Mouse (Mus musculus): ENCODE data around the gene Cd151. TPM values are rescaled to one million over a fixed set of nuclear protein-coding genes. Genes with fewer than 3 reads are reported as not detected.

Cd151 gene
- polyA plus RNA-seq, 1 experiment from 2014 or later, result 44.3 TPM

GRCm38 (mm10) chr7:141451928-141452327 lies 15.3 kb upstream of the Cd151 start:
- ATAC-seq (ENCODE audit: insufficient read depth, low FRiP score, low TSS enrichment), result no peak
- Histone ChIP-seq H3K27ac (ENCODE audit: low read depth, low read length) (no peak overlapping the region), H3K4me3 (ENCODE audit: low read depth, low read length) (no peak overlapping the region), H3K4me2 (ENCODE audit: low read depth) (no peak overlapping the region), H3K4me1 (ENCODE audit: control insufficient read depth, insufficient read depth, low read length) (peaks cover 15% of the 10 kb centered on the region), H3K9ac (ENCODE audit: low read length) (no peak overlapping the region), H3K36me3 (ENCODE audit: control insufficient read depth, insufficient read depth, low read length) (peaks cover 11% of the 10 kb centered on the region), H3K9me3 (ENCODE audit: control insufficient read depth, low read length) (no peaks in the 10 kb centered on the region), H3K27me3 (ENCODE audit: control insufficient read depth, insufficient read depth, low read length) (no peaks in the 10 kb centered on the region)
- no peak for DNase-seq (ENCODE audit: low spot score)

GRCm38 (mm10) chr7:141453636-141454035 lies 13.6 kb upstream of the Cd151 start:
- ATAC-seq (ENCODE audit: insufficient read depth, low FRiP score, low TSS enrichment) (no peak), DNase-seq (ENCODE audit: low spot score) (no peak)
- WGBS, result 79% methylated on average over 2 of the region's 2 CpGs
- Histone ChIP-seq H3K4me2 (ENCODE audit: low read depth) (no peak overlapping the region), H3K4me3 (ENCODE audit: low read depth, low read length) (no peak overlapping the region), H3K36me3 (ENCODE audit: control insufficient read depth, insufficient read depth, low read length) (peaks cover 9% of the 10 kb centered on the region), H3K27ac (ENCODE audit: low read depth, low read length) (no peak overlapping the region), H3K9me3 (ENCODE audit: control insufficient read depth, low read length) (no peaks in the 10 kb centered on the region), H3K27me3 (ENCODE audit: control insufficient read depth, insufficient read depth, low read length) (no peaks in the 10 kb centered on the region), H3K9ac (ENCODE audit: low read length) (no peak overlapping the region), H3K4me1 (ENCODE audit: control insufficient read depth, insufficient read depth, low read length) (peaks cover 9% of the 10 kb centered on the region)

GRCm38 (mm10) chr7:141454967-141455551 lies 12.1 kb upstream of the Cd151 start, which contains the start of gene Pnpla2:
Pnpla2 (plus strand) TSS chr7:141455198.
- H3K36me3 ChIP-seq (ENCODE audit: control insufficient read depth, insufficient read depth, low read length), result peaks cover 5% of the 10 kb centered on the region
- H3K9me3 ChIP-seq (ENCODE audit: control insufficient read depth, low read length), result no peaks in the 10 kb centered on the region
- ATAC-seq (ENCODE audit: insufficient read depth, low FRiP score, low TSS enrichment) (peak; percentile 80), DNase-seq (ENCODE audit: low spot score) (peak; percentile 92)
- peaks cover 4% of the 10 kb centered on the region; the same call in 1 of the 2 replicates for H3K27me3 ChIP-seq (ENCODE audit: control insufficient read depth, insufficient read depth, low read length)
- H3K4me1 ChIP-seq (ENCODE audit: control insufficient read depth, insufficient read depth, low read length), result peaks cover 6% of the 10 kb centered on the region
- peak within 1 kb of the TSS; percentile 66 for H3K4me2 ChIP-seq (ENCODE audit: low read depth)
- WGBS, result under 1% methylated on average over 45 of the region's 45 CpGs
- peak within 1 kb of the TSS; percentile 46 for H3K4me3 ChIP-seq (ENCODE audit: low read depth, low read length)
- peak within 1 kb of the TSS; percentile 67; the same call in 1 of the 2 replicates for H3K27ac ChIP-seq (ENCODE audit: low read depth, low read length)
- peak within 1 kb of the TSS; percentile 62 for H3K9ac ChIP-seq (ENCODE audit: low read length)

- H3K4me3 ChIP-seq (ENCODE audit: low read depth, low read length), result peak overlapping the region; percentile 46
- 2% methylated on average over 23 of the region's 23 CpGs for WGBS
- peaks cover 6% of the 10 kb centered on the region for H3K4me1 ChIP-seq (ENCODE audit: control insufficient read depth, insufficient read depth, low read length)
- peak overlapping the region; percentile 62 for H3K9ac ChIP-seq (ENCODE audit: low read length)
- peak; percentile 47 for DNase-seq (ENCODE audit: low spot score)
- H3K4me2 ChIP-seq (ENCODE audit: low read depth), result peak overlapping the region; percentile 66
- H3K27ac ChIP-seq (ENCODE audit: low read depth, low read length), result peak overlapping the region; percentile 67; the same call in 1 of the 2 replicates
- H3K36me3 ChIP-seq (ENCODE audit: control insufficient read depth, insufficient read depth, low read length), result peaks cover 5% of the 10 kb centered on the region
- ATAC-seq (ENCODE audit: insufficient read depth, low FRiP score, low TSS enrichment), result peak; percentile 17; the same call in 1 of the 2 replicates
- H3K27me3 ChIP-seq (ENCODE audit: control insufficient read depth, insufficient read depth, low read length), result peaks cover 11% of the 10 kb centered on the region
- no peaks in the 10 kb centered on the region for H3K9me3 ChIP-seq (ENCODE audit: control insufficient read depth, low read length)
Measured at GRCm38 (mm10) chr7:141455610-141456314, 11.4 kb upstream of the Cd151 start.

GRCm38 (mm10) chr7:141456739-141457138 lies 10.5 kb upstream of the Cd151 start:
- Histone ChIP-seq H3K9me3 (ENCODE audit: control insufficient read depth, low read length) (no peaks in the 10 kb centered on the region), H3K4me3 (ENCODE audit: low read depth, low read length) (no peak overlapping the region), H3K4me1 (ENCODE audit: control insufficient read depth, insufficient read depth, low read length) (peaks cover 7% of the 10 kb centered on the region), H3K36me3 (ENCODE audit: control insufficient read depth, insufficient read depth, low read length) (peaks cover 2% of the 10 kb centered on the region; the same call in 1 of the 2 replicates), H3K4me2 (ENCODE audit: low read depth) (no peak overlapping the region), H3K9ac (ENCODE audit: low read length) (no peak overlapping the region), H3K27me3 (ENCODE audit: control insufficient read depth, insufficient read depth, low read length) (peaks cover 21% of the 10 kb centered on the region), H3K27ac (ENCODE audit: low read depth, low read length) (no peak overlapping the region)
- 93% methylated on average over 6 of the region's 6 CpGs for WGBS
- ATAC-seq (ENCODE audit: insufficient read depth, low FRiP score, low TSS enrichment) (no peak), DNase-seq (ENCODE audit: low spot score) (no peak)

GRCm38 (mm10) chr7:141457236-141457635 lies 10.0 kb upstream of the Cd151 start:
- whole genome bisulfite sequencing, result 92% methylated on average over 14 of the region's 14 CpGs
- H3K27ac ChIP-seq (ENCODE audit: low read depth, low read length), result no peak overlapping the region
- DNase-seq (ENCODE audit: low spot score) (no peak), ATAC-seq (ENCODE audit: insufficient read depth, low FRiP score, low TSS enrichment) (no peak)
- no peak overlapping the region for H3K4me2 ChIP-seq (ENCODE audit: low read depth)
- H3K4me1 ChIP-seq (ENCODE audit: control insufficient read depth, insufficient read depth, low read length), result peaks cover 11% of the 10 kb centered on the region
- no peak overlapping the region for H3K4me3 ChIP-seq (ENCODE audit: low read depth, low read length)
- no peak overlapping the region for H3K9ac ChIP-seq (ENCODE audit: low read length)
- H3K36me3 ChIP-seq (ENCODE audit: control insufficient read depth, insufficient read depth, low read length), result no peaks in the 10 kb centered on the region
- no peaks in the 10 kb centered on the region for H3K9me3 ChIP-seq (ENCODE audit: control insufficient read depth, low read length)
- peaks cover 26% of the 10 kb centered on the region for H3K27me3 ChIP-seq (ENCODE audit: control insufficient read depth, insufficient read depth, low read length)

- H3K36me3 ChIP-seq (ENCODE audit: control insufficient read depth, insufficient read depth, low read length), result no peaks in the 10 kb centered on the region
- no peak overlapping the region for H3K4me2 ChIP-seq (ENCODE audit: low read depth)
- no peak overlapping the region for H3K9ac ChIP-seq (ENCODE audit: low read length)
- H3K27me3 ChIP-seq (ENCODE audit: control insufficient read depth, insufficient read depth, low read length), result peaks cover 35% of the 10 kb centered on the region
- peak; percentile 46 for DNase-seq (ENCODE audit: low spot score)
- peaks cover 11% of the 10 kb centered on the region for H3K4me1 ChIP-seq (ENCODE audit: control insufficient read depth, insufficient read depth, low read length)
- H3K4me3 ChIP-seq (ENCODE audit: low read depth, low read length), result no peak overlapping the region
- H3K9me3 ChIP-seq (ENCODE audit: control insufficient read depth, low read length), result no peaks in the 10 kb centered on the region
- WGBS, result 81% methylated on average over 15 of the region's 15 CpGs
- no peak for ATAC-seq (ENCODE audit: insufficient read depth, low FRiP score, low TSS enrichment)
- no peak overlapping the region for H3K27ac ChIP-seq (ENCODE audit: low read depth, low read length)
Measured at GRCm38 (mm10) chr7:141457986-141458660, 9.1 kb upstream of the Cd151 start.

- DNase-seq (ENCODE audit: low spot score), result no peak
- 92% methylated on average over 11 of the region's 11 CpGs for WGBS
- no peak overlapping the region for H3K4me2 ChIP-seq (ENCODE audit: low read depth)
- no peak for ATAC-seq (ENCODE audit: insufficient read depth, low FRiP score, low TSS enrichment)
- peaks cover 11% of the 10 kb centered on the region for H3K4me1 ChIP-seq (ENCODE audit: control insufficient read depth, insufficient read depth, low read length)
- no peak overlapping the region for H3K9ac ChIP-seq (ENCODE audit: low read length)
- H3K27ac ChIP-seq (ENCODE audit: low read depth, low read length), result no peak overlapping the region
- H3K9me3 ChIP-seq (ENCODE audit: control insufficient read depth, low read length), result no peaks in the 10 kb centered on the region
- peaks cover 40% of the 10 kb centered on the region for H3K27me3 ChIP-seq (ENCODE audit: control insufficient read depth, insufficient read depth, low read length)
- H3K4me3 ChIP-seq (ENCODE audit: low read depth, low read length), result no peak overlapping the region
- no peaks in the 10 kb centered on the region for H3K36me3 ChIP-seq (ENCODE audit: control insufficient read depth, insufficient read depth, low read length)
Measured at GRCm38 (mm10) chr7:141458661-141459060, 8.5 kb upstream of the Cd151 start.
